Mouse (Mus musculus): ENCODE data around the gene Dkc1.

Dkc1 gene

DNA sequence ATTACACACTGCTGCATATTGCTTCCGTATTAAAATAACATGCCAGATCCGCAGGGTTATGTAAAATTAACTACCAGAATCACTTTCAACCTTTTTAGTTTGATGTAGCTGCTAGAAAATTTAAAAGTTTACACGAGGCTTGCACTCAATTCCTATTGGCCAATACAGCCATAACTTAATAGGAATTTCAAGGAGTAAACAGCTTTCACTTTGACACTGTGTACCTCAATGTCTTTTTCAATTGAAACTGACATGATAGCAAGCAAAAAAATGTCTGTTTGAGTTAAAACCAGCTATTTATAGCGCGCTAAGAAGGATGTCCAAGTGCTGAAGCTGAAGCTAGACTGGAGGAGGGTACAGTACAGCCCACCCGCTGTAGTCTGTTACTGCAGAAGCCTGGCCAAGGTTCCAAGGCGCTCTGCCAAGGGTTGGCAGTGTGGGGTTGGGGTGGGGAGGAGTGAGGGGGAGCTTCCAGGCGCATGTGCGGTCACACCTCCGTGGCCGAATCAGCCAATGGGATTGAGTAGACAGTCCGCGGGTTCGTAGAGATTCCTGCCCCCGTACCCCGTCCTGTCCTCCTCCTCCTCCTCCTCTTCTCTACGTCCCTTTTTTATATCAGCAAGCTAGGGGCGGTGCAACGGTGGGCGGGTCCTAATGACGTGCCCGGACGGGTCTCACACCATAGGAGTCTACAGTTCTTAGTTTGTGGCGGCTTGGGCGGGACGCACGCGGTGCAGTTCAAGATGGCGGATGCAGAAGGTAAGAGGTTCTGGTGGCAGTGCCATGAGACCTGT, at the start of gene Dkc1:
Gene Dkc1 (plus strand): TSS at position 486 of the 794 bp plus-strand sequence.
- peak; percentile 88 to 90 for DNase-seq

DNA sequence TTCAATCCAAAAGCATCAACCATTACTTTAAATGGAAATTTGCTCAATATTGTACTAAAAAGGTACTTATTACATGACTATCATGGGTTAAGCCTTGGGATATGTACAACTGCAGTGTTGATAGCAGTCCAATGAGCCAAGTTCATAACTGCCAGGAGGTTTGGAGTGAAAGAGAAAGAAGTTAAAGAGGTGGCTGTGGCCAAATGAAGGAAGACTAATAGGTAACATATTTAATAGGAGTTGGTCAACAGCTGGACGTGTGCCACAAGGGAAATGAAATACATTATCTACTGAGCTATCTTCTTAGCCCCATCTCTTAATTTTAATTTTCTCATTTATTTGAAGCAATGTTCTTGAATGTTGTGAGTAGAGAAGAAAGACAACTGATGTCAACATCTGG, 49.7 kb upstream of the Dkc1 start:
- DNase-seq = no peak

DNA sequence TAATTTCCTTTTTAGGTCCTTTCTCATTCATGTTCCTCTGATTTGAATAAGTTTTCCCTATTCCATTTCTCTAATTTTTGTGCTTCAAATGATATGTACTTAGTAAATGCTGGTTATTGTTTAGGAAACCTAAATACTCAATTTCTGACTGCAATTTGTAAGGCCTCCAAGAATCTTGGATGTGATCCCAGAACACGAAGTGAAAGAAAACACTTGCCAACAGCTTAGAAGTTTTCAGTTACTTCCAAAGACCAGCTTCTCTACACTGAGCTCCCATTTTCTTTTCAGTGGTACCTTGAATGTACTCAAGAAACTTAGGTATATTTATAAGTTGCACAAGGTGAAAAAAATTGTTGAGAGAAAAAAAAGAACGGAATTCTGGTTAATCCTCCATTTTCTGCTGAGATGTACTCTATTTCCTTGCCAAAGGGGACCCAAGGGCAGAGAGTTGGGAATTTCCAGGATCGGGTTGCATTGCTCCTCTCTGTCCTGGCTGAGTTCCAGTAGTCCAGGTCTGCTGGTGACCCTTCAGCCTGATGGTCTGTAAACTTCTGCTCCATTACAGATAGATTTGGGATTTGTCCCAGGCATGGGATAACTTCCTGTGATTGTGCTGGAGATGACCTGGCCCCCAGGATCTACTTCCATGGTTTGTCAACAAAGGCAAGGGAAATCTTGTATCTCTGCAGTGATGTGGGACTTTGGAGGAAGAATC, 48.6 kb upstream of the Dkc1 start:
- no peak for DNase-seq

DNA sequence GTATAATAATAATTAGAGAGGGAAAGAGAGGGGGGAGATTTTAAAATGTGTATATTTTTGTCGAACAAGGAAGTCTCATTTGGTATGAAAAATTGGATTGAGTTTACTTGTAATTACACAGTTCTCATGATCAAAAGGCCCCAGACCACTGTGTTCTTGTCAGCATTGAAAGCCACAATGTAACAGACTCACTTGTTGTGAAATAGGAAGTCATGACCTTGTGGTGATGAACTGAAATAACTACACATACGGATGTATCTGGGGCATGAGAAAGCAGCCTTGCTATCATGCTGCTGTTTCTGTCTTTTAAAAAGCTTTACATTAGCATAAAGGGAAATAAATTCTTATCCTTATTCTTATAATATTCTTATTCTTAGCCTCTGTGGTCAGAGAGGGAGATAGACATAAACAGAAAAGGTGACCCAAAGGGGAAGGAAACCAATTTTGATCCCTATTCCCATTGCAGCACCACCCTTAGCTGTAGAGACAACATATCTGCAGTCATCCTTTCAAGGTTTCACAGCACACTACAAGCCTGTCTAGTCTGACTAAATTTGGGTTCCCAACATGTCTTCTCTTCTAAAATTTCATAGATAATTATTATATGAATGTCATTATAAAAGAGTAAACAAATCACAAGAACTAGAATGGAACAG, 39.4 kb upstream of the Dkc1 start:
- DNase-seq = no peak

DNA sequence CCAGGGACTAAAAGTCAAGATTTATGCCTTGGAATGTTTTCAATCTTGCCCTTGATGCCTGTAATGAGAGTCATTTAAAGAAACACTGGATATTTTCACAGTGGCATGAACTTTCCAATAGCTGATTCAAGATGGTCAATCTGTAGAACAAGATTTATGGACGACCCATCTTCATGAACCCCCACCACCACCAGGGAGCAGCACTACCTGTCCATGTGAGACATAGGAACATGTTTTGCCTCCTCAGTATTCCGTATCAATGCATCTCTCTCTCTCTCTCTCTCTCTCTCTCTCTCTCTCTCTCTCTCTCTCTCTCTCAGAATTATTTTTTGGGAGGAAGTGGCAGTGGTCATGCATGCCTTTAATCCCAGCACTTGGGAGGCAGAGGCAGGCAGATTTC, 13.3 kb upstream of the Dkc1 start:
- DNase-seq = no peak

DNA sequence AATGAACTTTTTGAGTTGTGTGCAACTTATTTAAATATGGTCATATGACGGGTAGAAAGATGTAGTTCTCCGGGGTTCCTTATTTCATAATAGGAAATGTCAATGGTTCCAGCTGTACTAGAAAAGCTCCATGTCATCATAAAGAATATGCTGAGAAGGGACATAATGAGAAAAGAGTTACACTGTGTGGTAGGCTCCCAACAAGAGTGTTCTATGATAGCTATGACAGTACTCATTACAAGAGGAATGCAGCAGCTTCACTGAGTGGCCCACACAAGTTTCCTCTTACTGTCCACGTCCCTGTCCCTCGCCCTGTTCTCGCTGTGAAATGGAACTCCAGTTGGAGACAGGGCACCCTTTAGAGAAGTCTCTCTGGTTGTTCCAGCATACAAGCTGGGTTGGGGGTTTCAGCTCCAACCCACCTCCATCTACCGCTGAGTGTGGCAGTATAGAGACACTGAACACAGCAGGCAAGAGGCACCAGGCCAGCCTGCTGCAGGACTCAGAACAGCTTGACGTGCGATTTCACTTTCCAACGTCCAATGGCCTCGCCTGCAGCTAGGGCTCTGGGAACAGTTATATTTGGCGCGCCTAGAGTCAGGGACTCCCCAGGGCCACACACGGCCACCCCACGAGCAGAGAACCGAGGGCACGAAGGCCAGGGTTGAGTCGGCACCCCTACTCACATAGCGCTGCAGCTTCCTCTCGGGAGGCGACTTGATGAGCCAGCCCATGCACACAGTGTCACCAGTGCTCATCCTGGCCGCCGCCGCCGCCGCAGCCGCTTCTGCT, 11.5 kb upstream of the Dkc1 start:
- DNase-seq = peak; percentile 20 to 29

DNA sequence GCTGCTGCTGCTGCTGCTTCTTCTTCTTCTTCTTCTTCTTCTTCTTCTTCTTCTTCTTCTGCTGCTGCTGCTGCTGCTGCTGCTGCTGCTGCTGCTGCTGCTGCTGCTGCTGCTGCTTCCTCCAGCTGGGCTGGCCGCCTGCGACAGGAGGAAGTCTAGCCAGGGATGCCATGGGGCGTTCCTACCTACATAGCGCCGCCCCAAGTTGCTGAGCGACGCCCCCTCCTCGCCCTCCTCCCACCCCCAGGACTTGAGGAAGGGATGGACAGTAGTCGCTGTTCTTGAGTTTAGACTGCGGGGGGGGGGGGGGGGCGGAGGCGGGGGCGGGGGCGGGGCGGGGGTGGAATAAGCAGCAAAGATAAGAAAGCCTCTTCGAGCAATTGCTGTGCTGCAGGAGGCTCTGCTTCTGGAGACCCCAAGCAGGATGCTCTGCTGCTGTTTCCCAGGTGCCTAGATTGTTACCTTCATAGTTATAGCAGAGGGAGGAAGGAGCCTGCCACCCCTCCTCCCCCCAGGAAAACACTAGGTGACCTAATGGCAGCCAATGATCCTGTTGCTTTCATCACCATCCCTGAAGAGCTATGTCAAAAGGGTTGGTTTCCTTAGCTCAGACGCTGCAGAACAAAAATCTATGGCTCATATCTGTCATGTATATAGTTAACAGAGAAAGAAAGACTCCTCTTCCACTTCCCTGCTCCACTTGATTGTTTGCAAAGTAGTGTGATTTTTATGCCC, 10.7 kb upstream of the Dkc1 start, which contains the start of gene Gab3:
Gene Gab3 (minus strand): TSS at position 685 of the 735 bp plus-strand sequence.
- DNase-seq = peak; percentile 15 to 40

DNA sequence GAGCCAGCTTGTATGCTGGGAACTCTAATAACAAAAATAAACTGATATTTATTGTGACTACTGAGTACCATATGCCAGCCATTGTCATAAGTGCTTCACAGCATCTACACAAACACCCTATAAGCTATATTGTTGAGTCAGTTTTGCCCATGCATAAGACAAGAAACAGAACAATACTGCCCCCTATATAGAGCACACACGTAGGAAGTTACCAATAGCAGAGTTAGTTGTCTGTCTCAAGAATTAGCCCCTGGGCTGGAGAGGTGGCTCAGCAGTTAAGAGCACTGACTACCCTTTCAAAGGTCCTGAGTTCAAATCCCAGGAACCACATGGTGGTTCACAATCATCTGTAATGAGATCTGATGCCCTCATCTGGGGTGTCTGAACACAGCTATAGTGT, 10.0 kb upstream of the Dkc1 start:
- no peak for DNase-seq

DNA sequence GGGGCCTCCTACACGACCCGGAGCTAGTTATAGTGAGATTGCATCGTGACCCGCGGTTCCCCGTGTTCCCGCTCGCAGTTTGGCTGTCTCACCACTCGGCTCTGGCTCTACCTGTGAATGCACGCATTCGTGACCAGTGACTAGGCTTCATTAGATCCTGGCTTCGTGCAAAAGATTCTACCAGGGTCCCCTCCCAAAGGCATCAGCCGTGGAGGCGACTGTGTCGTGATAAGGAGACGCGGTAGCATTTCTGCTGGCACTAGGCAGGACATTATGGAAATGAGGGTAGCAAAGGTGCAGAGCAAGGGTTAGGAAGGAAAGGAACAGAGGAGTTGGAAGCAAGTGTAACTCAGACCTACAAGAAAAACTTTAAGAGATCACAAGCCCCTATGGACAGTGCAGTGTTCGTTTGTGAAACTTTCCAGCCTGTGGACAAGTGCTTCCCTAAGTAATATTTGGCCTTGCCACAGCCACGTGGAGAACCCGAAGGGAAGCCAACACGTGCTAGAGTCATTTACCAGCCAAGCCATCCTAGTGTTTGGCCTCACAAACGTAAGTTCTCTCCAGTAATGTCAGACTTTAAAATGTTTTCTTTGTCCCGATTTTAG, 613 bp downstream of the Dkc1 start:
- no peak for DNase-seq

DNA sequence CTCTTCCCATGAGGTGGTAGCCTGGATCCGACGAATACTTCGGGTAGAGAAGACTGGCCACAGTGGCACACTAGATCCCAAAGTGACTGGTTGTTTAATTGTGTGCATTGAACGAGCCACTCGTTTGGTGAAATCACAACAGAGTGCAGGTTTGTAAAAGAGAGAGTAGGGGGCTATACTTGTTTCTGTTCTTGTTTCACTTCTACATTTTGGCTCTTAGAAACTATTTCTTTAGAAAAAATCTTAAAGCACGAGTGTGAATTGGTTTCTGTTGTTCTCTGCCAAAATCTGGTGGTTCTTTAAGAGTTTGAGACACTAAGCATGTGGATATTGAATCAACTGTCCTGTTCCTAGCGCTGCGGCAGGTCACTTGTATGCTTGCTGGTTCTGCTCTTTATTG, 3.1 kb downstream of the Dkc1 start:
- no peak for DNase-seq

DNA sequence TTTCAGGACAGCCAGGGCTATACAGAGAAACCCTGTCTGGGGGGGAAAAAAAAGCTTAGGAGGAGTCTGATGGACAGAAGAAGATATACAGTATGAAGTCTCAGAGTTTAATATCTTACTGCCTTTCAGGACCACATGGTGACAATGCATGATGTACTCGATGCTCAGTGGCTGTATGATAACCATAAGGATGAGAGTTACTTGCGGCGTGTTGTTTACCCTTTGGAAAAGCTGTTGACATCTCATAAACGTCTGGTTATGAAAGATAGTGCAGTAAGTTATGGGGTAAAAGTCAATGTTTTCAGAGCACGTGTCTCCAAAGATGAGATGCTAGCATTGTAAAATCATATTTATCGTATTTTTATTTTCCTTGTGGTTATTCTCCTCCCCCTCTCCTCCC, 6.6 kb downstream of the Dkc1 start:
- no peak for DNase-seq

DNA sequence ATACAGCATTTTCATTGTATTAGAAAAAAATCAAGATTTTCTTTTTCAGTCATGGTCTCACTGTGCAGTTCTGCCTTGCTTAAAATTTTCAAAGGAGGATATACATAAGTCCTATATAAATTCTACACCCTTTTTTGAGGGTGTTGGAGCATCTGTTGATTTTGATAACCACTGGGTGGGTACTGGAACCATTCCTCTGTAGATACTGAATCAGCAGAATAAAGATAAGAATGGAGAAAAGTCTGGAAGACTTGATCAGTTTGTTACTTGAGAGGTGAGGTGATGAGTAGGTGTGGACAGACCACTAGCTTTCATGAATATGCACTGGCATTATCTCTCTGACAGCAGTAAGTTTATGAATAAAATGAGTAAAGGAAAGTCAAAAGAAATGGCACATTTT, 19.9 kb downstream of the Dkc1 start:
- DNase-seq = no peak

DNA sequence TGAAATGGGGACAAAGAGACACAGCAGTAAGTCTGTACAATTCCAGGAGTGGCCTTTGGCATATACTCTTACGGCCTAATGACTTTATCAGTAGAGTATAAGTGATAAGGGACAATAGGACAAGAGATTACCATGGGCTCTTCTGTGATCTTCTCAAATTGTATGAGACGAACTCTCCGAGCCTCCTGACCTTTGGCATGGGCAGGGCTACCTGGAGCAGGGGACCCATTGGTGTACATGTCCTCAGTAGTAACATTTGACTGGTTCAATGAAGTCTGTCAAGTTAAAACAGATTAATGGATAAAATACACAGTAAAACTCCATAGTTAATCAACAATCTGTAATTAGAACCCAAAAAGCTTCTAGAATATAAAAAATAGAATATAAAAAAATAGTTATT, 30.0 kb downstream of the Dkc1 start:
- DNase-seq = no peak

DNA sequence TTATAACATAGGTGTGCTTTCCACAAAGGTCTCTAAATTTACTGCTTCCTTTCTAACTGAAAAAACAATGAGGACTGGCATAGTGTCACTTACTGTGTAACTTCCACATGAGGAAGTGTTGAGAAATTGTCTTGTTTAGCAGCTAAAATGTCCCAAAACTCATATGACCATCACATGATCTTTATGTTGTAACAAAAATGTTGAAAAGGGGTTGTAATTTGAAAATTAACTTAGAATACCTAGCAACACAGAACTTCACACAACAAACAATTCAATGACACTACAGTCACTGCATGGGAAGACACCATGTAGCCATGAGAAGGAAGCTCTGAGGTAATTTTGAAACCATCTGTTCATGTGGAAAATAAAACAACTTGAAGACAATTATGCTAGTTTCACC, 31.2 kb downstream of the Dkc1 start:
- DNase-seq = no peak

DNA sequence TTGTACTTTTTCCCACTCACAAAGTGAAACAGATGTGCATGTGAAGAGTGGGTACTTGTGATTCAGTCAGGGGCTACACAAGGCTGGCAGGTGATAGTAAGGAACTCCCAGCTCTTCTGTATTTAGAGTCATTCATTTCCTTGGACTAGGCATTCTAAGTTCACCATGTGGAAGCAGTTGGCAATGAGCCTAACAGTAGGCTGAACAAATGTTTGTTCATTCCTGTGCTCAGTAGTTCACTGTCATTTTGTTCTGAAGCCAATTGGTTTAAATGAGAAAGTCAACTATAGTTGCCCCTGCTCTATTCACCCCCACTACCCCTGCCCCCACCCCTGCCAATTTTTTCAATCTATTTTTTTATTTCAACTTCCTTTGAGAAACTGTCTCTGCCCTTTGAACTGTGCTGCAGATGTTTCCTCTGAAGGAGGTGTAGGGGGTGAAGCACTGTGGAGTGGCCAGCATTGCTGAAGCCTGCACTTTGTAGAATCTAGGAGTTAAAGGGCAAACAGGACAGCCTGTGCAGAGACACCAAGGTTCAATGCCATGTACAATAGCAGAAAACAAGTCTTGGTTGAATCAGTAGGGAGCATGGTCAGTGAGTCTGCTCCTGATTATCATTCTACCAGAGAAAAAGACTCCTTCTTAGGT, 32.8 kb downstream of the Dkc1 start:
- peak; percentile 2 to 24 for DNase-seq

DNA sequence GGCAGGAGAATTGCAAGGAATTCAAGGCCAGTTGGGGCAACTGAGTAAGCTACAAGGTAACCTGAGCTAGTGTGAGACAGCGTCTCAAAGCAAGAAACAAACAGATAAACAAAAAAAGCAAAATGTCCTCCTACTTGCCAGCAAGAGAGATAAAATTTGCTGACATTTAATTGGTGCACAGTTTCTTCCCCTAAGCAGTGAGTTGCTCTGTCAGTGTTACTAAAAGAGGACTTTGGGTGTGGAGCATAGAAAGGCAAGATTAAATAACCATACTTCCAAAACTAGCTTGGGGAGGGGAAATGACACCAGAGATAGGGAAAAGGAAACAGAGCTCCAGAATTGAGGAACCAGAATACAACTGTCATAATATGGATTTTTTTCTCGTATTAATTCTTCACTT, 33.8 kb downstream of the Dkc1 start:
- no peak for DNase-seq

DNA sequence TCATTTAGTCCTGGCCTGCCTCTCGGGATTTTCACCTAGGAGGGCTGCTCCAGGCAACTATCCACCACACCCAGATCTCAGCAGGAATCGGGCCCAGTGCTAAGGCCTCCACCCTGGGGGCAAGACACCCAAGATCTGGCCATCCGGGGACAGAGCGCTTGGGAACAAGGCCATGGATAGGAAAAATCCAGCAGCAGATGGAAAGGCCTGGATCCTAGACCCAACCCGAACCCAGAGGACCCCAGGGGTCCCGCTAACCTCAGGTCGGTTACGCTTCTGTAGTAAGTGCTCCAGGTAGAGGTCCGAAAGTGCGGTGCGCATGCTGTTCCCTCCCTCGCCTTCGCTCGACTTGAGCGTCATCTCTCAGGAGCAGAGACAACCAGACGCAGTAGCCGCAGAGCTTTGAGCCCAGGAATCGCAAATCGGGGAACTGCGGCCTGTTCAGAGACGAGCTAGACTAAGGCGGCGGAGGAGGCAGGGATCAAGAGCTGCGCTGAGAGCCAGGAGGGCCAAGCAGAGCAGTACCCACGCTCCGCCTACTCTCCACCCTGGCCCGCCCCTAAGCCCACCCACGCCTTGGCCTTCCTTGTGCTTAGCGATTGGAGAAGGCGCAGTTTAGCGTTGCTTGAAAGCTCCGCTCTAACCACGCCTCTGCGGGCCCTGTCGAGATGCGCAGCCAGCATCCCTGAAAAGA, 35.0 kb downstream of the Dkc1 start, which contains the start of gene Mpp1:
Gene Mpp1 (minus strand): TSS at position 550 of the 694 bp plus-strand sequence.
- peak; percentile 64 to 71 for DNase-seq

DNA sequence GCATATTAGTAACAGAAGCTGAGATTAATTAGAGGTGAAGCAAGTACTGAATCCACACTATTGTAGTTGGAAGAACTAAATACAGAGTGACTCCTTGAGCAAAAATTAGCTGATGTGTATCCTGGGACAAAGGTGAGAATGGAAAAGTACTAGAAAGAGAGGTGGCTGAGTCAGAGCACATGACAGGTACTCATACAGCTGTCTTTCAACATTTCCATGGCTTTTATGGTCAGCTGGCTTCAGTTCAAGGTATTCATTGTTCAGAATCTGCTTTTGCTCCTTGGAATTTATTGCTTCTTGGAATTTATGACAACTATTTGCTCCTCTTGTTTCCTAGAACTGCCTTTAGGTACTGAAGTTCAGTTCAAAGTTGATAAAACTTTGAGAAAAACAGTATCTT, 41.3 kb downstream of the Dkc1 start:
- no peak for DNase-seq

DNA sequence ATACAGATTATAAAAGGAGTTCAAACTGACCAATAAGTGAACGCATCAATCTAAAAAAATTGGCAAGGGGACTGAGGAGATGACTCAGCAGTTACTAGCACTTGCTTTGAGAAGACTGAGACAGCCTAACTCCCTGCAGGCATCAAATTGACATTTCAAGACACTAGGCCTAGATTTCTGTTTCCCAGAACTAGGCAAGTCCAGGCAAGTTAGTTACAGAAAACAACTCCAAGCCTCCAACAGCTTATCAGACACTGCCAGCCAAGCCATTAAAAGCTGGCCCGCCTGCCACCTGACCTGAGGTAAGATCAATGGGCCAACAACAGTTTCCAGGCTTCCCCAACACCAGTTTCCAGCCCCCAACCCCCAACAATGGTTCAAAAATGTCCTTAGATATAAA, 42.1 kb downstream of the Dkc1 start:
- no peak for DNase-seq

DNA sequence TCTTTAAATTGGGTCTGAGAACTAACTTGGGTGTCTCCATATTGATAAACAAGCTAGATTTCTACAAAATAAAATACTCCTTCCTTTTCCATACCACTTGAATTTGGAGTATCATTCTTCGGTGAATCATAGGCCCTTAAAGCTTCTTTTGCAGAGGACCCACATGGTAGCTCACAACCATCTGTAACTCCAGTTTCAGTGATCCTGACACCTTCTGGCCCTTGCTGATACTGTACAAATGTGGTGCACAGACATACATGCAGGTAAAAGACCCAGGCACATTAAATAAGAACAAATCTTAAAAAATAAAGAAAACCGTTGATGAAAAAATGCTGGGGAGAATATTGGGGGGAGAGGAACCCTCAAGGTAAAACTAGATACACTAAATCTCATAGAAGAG, 42.5 kb downstream of the Dkc1 start:
- no peak for DNase-seq
